Mouse (Mus musculus) megakaryocyte, embryonic 14.5 days (primary cell): ENCODE measurements around the gene Zp3.

ENCODE experiments used
- FLI1 ChIP-seq: IDR thresholded peaks from 2 replicates; pipeline ENCODE4 v1.6.1; 2012; ENCODE audit warnings: low read length, inconsistent platforms, mixed read lengths
- GATA1 ChIP-seq: IDR thresholded peaks from 3 replicates; pipeline ENCODE4 v1.6.1; 2012; ENCODE audit warnings: mixed read lengths, low read length, inconsistent platforms, borderline replicate concordance

GRCm38 (mm10) chr5:135968781-135969180 is 11.1 kb upstream of the Zp3 start:
- TF ChIP-seq GATA1: no peak
- TF ChIP-seq FLI1: no peak
